Mouse (Mus musculus): ENCODE data around the gene Asic5. TPM values are rescaled to one million over a fixed set of nuclear protein-coding genes. Genes with fewer than 3 reads are reported as not detected.
A peak's percentile ranks its signal among the peaks of the same experiment; 100 is the strongest.

Gene Asic5
- polyA plus RNA-seq, 1 experiment from 2014 or later = not detected

DNA sequence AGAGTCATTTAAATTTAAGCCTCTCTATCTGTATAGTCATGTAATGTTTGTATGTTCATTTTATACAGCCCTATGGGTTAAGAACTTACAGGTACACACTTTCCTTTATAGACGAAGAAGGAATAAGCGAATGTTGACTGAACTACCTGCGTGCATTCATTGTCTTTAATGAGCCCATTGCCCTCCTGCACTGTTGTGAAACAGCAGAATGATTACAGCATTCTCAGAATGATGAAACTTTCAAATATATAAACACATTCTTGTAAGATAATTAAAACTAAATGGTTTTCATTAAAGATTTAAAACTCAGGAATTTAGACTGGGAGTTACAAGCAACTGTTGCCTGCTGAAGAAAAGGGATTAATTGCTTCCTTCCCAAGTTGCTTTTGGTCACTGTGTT is 5.5 kb downstream of the Asic5 start:
- no peaks in the 10 kb centered on the region for H3K9me3 ChIP-seq (ENCODE audit: control insufficient read depth, low read depth, low read length)
- no peaks in the 10 kb centered on the region for H3K36me3 ChIP-seq (ENCODE audit: control insufficient read depth, insufficient read depth, low read length)
- H3K4me3 ChIP-seq (ENCODE audit: low read depth, low read length) = no peak overlapping the region
- H3K27me3 ChIP-seq (ENCODE audit: control insufficient read depth, insufficient read depth, low read length) = no peaks in the 10 kb centered on the region
- peaks cover 5% of the 10 kb centered on the region; the same call in 1 of the 2 replicates for H3K4me1 ChIP-seq (ENCODE audit: control insufficient read depth, insufficient read depth, low read length)
- ATAC-seq (ENCODE audit: insufficient number of reproducible peaks, insufficient read depth, low FRiP score, low read depth) = no peak
- no peak overlapping the region for H3K27ac ChIP-seq (ENCODE audit: low read length)
- no peak overlapping the region for H3K9ac ChIP-seq (replicated peaks; ENCODE audit: low read depth, low read length)
- H3K4me2 ChIP-seq (replicated peaks; ENCODE audit: low read depth, low read length) = no peak overlapping the region
- 93% methylated on average over 3 of the region's 3 CpGs for WGBS

- ATAC-seq (ENCODE audit: insufficient number of reproducible peaks, insufficient read depth, low FRiP score, low read depth) = no peak
- Histone ChIP-seq H3K9me3 (ENCODE audit: control insufficient read depth, low read depth, low read length) (no peaks in the 10 kb centered on the region), H3K4me1 (ENCODE audit: control insufficient read depth, insufficient read depth, low read length) (peaks cover 5% of the 10 kb centered on the region; the same call in 1 of the 2 replicates), H3K36me3 (ENCODE audit: control insufficient read depth, insufficient read depth, low read length) (no peaks in the 10 kb centered on the region), H3K9ac (replicated peaks; ENCODE audit: low read depth, low read length) (no peak overlapping the region), H3K4me2 (replicated peaks; ENCODE audit: low read depth, low read length) (no peak overlapping the region), H3K27me3 (ENCODE audit: control insufficient read depth, insufficient read depth, low read length) (no peaks in the 10 kb centered on the region), H3K27ac (ENCODE audit: low read length) (no peak overlapping the region), H3K4me3 (ENCODE audit: low read depth, low read length) (no peak overlapping the region)
- WGBS = 29% methylated on average over 2 of the region's 2 CpGs
Observed at GRCm38 (mm10) chr3:81989692-81990141, 7.6 kb downstream of the Asic5 start.

DNA sequence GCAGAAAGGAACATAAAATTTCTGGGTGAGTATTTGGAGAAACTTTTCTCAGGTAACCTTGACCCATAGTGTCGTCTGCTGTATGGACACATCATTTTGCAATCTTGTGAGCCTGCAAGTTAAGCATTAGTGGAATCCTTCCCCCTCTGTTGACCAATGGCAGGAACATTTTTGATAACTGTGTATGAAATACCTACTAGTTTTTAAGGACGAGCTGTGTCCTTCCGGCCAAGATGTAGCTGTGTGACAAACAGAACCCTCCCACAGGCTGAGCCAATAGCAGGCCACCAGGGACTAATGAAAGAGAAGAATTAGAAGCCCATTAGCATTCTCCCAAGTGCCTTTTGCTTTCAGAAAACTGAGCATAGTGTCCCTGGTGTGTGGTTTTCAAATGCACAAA is 8.4 kb downstream of the Asic5 start:
- no peaks in the 10 kb centered on the region for H3K9me3 ChIP-seq (ENCODE audit: control insufficient read depth, low read depth, low read length)
- H3K27ac ChIP-seq (ENCODE audit: low read length) = no peak overlapping the region
- no peaks in the 10 kb centered on the region for H3K36me3 ChIP-seq (ENCODE audit: control insufficient read depth, insufficient read depth, low read length)
- H3K4me3 ChIP-seq (ENCODE audit: low read depth, low read length) = no peak overlapping the region
- no peaks in the 10 kb centered on the region for H3K27me3 ChIP-seq (ENCODE audit: control insufficient read depth, insufficient read depth, low read length)
- WGBS = 66% methylated on average over 3 of the region's 3 CpGs
- no peak overlapping the region for H3K4me2 ChIP-seq (replicated peaks; ENCODE audit: low read depth, low read length)
- peaks cover 5% of the 10 kb centered on the region; the same call in 1 of the 2 replicates for H3K4me1 ChIP-seq (ENCODE audit: control insufficient read depth, insufficient read depth, low read length)
- no peak overlapping the region for H3K9ac ChIP-seq (replicated peaks; ENCODE audit: low read depth, low read length)
- ATAC-seq (ENCODE audit: insufficient number of reproducible peaks, insufficient read depth, low FRiP score, low read depth) = no peak

GRCm38 (mm10) chr3:81995371-81995770 is 13.3 kb downstream of the Asic5 start:
- no peak overlapping the region for H3K9ac ChIP-seq (replicated peaks; ENCODE audit: low read depth, low read length)
- no peak overlapping the region for H3K4me3 ChIP-seq (ENCODE audit: low read depth, low read length)
- no peak for ATAC-seq (ENCODE audit: insufficient number of reproducible peaks, insufficient read depth, low FRiP score, low read depth)
- 42% methylated on average over 4 of the region's 4 CpGs for WGBS
- H3K4me2 ChIP-seq (replicated peaks; ENCODE audit: low read depth, low read length) = no peak overlapping the region
- no peaks in the 10 kb centered on the region for H3K9me3 ChIP-seq (ENCODE audit: control insufficient read depth, low read depth, low read length)
- no peak overlapping the region for H3K27ac ChIP-seq (ENCODE audit: low read length)
- H3K4me1 ChIP-seq (ENCODE audit: control insufficient read depth, insufficient read depth, low read length) = no peaks in the 10 kb centered on the region
- no peaks in the 10 kb centered on the region for H3K27me3 ChIP-seq (ENCODE audit: control insufficient read depth, insufficient read depth, low read length)
- no peaks in the 10 kb centered on the region for H3K36me3 ChIP-seq (ENCODE audit: control insufficient read depth, insufficient read depth, low read length)

DNA sequence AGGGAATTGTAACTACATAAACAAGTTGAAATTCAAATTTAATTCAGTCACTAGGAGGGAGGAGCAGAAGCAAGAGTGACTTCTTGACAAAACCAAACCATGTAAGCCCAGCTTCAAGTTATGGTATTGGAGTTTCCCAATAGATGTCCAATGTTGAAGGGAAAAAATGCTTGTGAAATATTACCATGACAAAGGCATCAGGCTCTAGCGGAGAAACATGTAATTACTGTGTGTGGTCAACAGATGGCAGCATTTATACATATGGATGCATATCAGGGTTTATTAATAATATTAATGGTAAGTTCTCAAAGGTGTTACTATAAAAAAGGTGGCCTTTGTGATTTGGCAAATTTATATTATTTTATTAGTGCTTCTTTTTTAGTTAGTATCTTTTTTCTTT is 13.9 kb downstream of the Asic5 start:
- Histone ChIP-seq H3K4me2 (replicated peaks; ENCODE audit: low read depth, low read length) (no peak overlapping the region), H3K4me3 (ENCODE audit: low read depth, low read length) (no peak overlapping the region), H3K27me3 (ENCODE audit: control insufficient read depth, insufficient read depth, low read length) (no peaks in the 10 kb centered on the region), H3K9me3 (ENCODE audit: control insufficient read depth, low read depth, low read length) (no peaks in the 10 kb centered on the region), H3K36me3 (ENCODE audit: control insufficient read depth, insufficient read depth, low read length) (no peaks in the 10 kb centered on the region), H3K27ac (ENCODE audit: low read length) (no peak overlapping the region), H3K4me1 (ENCODE audit: control insufficient read depth, insufficient read depth, low read length) (no peaks in the 10 kb centered on the region), H3K9ac (replicated peaks; ENCODE audit: low read depth, low read length) (no peak overlapping the region)
- 2% methylated on average over 1 of the region's 1 CpGs for WGBS
- no peak for ATAC-seq (ENCODE audit: insufficient number of reproducible peaks, insufficient read depth, low FRiP score, low read depth)

- no peak overlapping the region for H3K4me3 ChIP-seq (ENCODE audit: low read depth, low read length)
- no peaks in the 10 kb centered on the region for H3K36me3 ChIP-seq (ENCODE audit: control insufficient read depth, insufficient read depth, low read length)
- ATAC-seq (ENCODE audit: insufficient number of reproducible peaks, insufficient read depth, low FRiP score, low read depth) = 0 out of 2 replicates have a peak, but pooled peaks have one; percentile 56
- H3K4me1 ChIP-seq (ENCODE audit: control insufficient read depth, insufficient read depth, low read length) = no peaks in the 10 kb centered on the region
- H3K27me3 ChIP-seq (ENCODE audit: control insufficient read depth, insufficient read depth, low read length) = no peaks in the 10 kb centered on the region
- H3K4me2 ChIP-seq (replicated peaks; ENCODE audit: low read depth, low read length) = no peak overlapping the region
- no peaks in the 10 kb centered on the region for H3K9me3 ChIP-seq (ENCODE audit: control insufficient read depth, low read depth, low read length)
- 74% methylated on average over 1 of the region's 1 CpGs for WGBS
- H3K9ac ChIP-seq (replicated peaks; ENCODE audit: low read depth, low read length) = no peak overlapping the region
- no peak overlapping the region for H3K27ac ChIP-seq (ENCODE audit: low read length)
Observed at GRCm38 (mm10) chr3:82007002-82007401, 24.9 kb downstream of the Asic5 start.

DNA sequence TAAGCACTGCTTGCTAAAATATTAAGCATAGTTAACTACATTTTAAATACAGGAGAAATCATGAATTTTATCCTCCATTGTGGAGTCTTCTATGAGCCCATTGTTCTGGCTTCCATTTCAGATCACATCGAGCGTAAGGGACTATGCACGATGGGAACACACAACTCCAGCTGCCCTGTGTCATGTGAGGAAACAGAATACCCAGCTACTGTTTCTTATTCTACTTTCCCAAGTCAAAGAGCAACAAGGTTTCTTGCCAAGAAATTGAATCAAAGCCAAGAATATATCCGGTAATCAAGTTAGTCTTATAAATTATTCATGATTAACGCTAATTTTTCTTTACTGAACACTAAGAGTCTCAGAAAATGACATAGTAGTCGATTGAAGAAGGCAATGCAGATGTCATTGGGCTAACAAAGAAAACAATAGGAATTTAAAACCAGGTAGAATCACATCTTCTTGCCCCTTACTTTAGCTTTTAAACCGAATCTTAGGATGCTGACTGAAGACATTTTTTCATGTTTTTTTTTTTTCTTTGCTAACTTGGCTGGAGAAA is 32.1 kb downstream of the Asic5 start:
- no peaks in the 10 kb centered on the region for H3K9me3 ChIP-seq (ENCODE audit: control insufficient read depth, low read depth, low read length)
- no peak overlapping the region for H3K4me2 ChIP-seq (replicated peaks; ENCODE audit: low read depth, low read length)
- H3K27me3 ChIP-seq (ENCODE audit: control insufficient read depth, insufficient read depth, low read length) = no peaks in the 10 kb centered on the region
- H3K4me3 ChIP-seq (ENCODE audit: low read depth, low read length) = no peak overlapping the region
- no peaks in the 10 kb centered on the region for H3K36me3 ChIP-seq (ENCODE audit: control insufficient read depth, insufficient read depth, low read length)
- H3K9ac ChIP-seq (replicated peaks; ENCODE audit: low read depth, low read length) = no peak overlapping the region
- ATAC-seq (ENCODE audit: insufficient number of reproducible peaks, insufficient read depth, low FRiP score, low read depth) = no peak
- no peaks in the 10 kb centered on the region for H3K4me1 ChIP-seq (ENCODE audit: control insufficient read depth, insufficient read depth, low read length)
- WGBS = 69% methylated on average over 7 of the region's 7 CpGs
- H3K27ac ChIP-seq (ENCODE audit: low read length) = no peak overlapping the region

DNA sequence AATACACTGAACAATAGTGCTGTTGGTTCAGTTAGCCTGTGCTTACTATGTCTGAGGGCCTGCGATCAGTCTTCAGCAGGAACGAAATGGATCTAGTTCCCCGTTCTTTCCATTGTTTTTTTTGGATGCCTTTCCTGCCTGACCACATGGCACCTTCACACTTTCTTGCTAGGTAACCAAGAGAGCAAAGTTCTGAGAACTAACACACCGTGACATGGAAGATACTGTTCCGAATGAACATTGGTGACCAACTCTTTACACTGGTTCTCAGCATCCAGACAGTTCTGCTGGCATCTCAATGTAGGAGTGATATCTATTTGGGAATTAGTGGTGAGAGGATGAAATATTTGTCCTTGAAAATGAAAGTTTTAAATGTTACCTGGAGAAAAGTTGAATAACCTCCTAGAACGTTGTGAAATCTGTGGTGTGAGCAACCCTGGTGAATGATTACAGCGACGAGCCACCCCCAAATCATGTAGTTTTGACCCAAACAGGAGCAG is 40.4 kb downstream of the Asic5 start:
- no peaks in the 10 kb centered on the region for H3K4me1 ChIP-seq (ENCODE audit: control insufficient read depth, insufficient read depth, low read length)
- ATAC-seq (ENCODE audit: insufficient number of reproducible peaks, insufficient read depth, low FRiP score, low read depth) = no peak
- H3K9ac ChIP-seq (replicated peaks; ENCODE audit: low read depth, low read length) = no peak overlapping the region
- H3K4me3 ChIP-seq (ENCODE audit: low read depth, low read length) = no peak overlapping the region
- H3K27ac ChIP-seq (ENCODE audit: low read length) = no peak overlapping the region
- H3K27me3 ChIP-seq (ENCODE audit: control insufficient read depth, insufficient read depth, low read length) = no peaks in the 10 kb centered on the region
- no peaks in the 10 kb centered on the region for H3K36me3 ChIP-seq (ENCODE audit: control insufficient read depth, insufficient read depth, low read length)
- 89% methylated on average over 8 of the region's 8 CpGs for WGBS
- H3K9me3 ChIP-seq (ENCODE audit: control insufficient read depth, low read depth, low read length) = no peaks in the 10 kb centered on the region
- no peak overlapping the region for H3K4me2 ChIP-seq (replicated peaks; ENCODE audit: low read depth, low read length)

DNA sequence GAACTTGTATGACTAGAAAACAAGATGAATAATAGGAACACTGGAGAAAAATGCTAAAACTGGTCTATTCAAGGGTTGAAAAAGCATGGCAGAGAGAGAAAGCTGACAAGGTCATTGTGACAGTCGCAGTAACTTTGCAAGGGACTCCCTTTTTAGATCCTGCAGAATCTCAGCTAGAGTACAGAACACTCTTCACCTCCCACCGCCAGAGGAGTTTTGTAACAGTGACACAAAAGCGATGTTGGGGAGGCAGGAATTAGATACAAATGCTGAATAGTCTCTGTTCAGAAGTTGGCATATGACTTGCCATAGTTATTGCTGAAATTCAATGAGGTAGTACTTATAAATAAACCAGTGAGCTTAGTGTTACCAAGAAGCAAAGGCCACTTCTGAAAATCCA is 41.0 kb downstream of the Asic5 start:
- Histone ChIP-seq H3K27ac (ENCODE audit: low read length) (no peak overlapping the region), H3K4me1 (ENCODE audit: control insufficient read depth, insufficient read depth, low read length) (no peaks in the 10 kb centered on the region), H3K9me3 (ENCODE audit: control insufficient read depth, low read depth, low read length) (no peaks in the 10 kb centered on the region), H3K27me3 (ENCODE audit: control insufficient read depth, insufficient read depth, low read length) (no peaks in the 10 kb centered on the region), H3K36me3 (ENCODE audit: control insufficient read depth, insufficient read depth, low read length) (no peaks in the 10 kb centered on the region), H3K4me3 (ENCODE audit: low read depth, low read length) (no peak overlapping the region), H3K9ac (replicated peaks; ENCODE audit: low read depth, low read length) (no peak overlapping the region), H3K4me2 (replicated peaks; ENCODE audit: low read depth, low read length) (no peak overlapping the region)
- WGBS = 78% methylated on average over 3 of the region's 3 CpGs
- no peak for ATAC-seq (ENCODE audit: insufficient number of reproducible peaks, insufficient read depth, low FRiP score, low read depth)
